Mouse (Mus musculus) gastrocnemius, adult 18-20 months (tissue): ENCODE results near the gene Dhcr7. TPM values are rescaled to one million over a fixed set of nuclear protein-coding genes. Genes with fewer than 3 reads are reported as not detected.

Experiments used
- DNase-seq: peaks from one replicate; pipeline ENCODE4 v3.0.0; 2021; ENCODE audit warnings: low spot score
- long read RNA-seq, 2 experiments: library from polyadenylated mRNA; stranded (forward); transcript quantifications; one replicate each; pipeline ENCODE4 v2.0.0; 2021
- total RNA-seq, 2 experiments: library from RNA; stranded (reverse); gene quantifications; 2 replicates each; pipeline ENCODE4 v1.2.3; 2021

Gene Dhcr7
- total RNA-seq: 1 to 10 TPM; 3.7 to 4.0 TPM
- long read RNA-seq, experiment 1, partial matches to known transcripts: 5 of 6 reads
- long read RNA-seq, experiment 1, other reads (novel, unspliced or antisense): 0 of 6 reads
- long read RNA-seq, experiment 2, partial matches to known transcripts: 1 of 2 reads
- long read RNA-seq, experiment 2, other reads (novel, unspliced or antisense): 0 of 2 reads

- DNase-seq: peak; percentile 99
Measured at GRCm38 (mm10) chr7:143822375-143823265, at the start of gene Dhcr7, which contains the start of gene Nadsyn1. Dhcr7 (plus strand) TSS chr7:143823145. Nadsyn1 (minus strand) TSS chr7:143822849.

- no peak for DNase-seq
Measured at GRCm38 (mm10) chr7:143776137-143776536, 46.8 kb upstream of the Dhcr7 start.

- DNase-seq: peak; percentile 38
Measured at GRCm38 (mm10) chr7:143777375-143777774, 45.6 kb upstream of the Dhcr7 start.

- DNase-seq: no peak
Measured at GRCm38 (mm10) chr7:143783378-143783995, 39.5 kb upstream of the Dhcr7 start.

GRCm38 (mm10) chr7:143783996-143784829 is 38.7 kb upstream of the Dhcr7 start, which contains the start of gene Mrgpre:
Mrgpre (minus strand) TSS chr7:143784500.
- DNase-seq: peak; percentile 85

- no peak for DNase-seq
Measured at GRCm38 (mm10) chr7:143792336-143792985, 30.5 kb upstream of the Dhcr7 start.

- no peak for DNase-seq
Measured at GRCm38 (mm10) chr7:143793121-143793520, 29.8 kb upstream of the Dhcr7 start.

- no peak for DNase-seq
Measured at GRCm38 (mm10) chr7:143798783-143799182, 24.2 kb upstream of the Dhcr7 start.

GRCm38 (mm10) chr7:143800770-143801169 is 22.2 kb upstream of the Dhcr7 start:
- no peak for DNase-seq

- DNase-seq: no peak
Measured at GRCm38 (mm10) chr7:143801195-143802065, 21.5 kb upstream of the Dhcr7 start.

GRCm38 (mm10) chr7:143805199-143805624 is 17.7 kb upstream of the Dhcr7 start:
- no peak for DNase-seq

- no peak for DNase-seq
Measured at GRCm38 (mm10) chr7:143808909-143809308, 14.0 kb upstream of the Dhcr7 start.

- no peak for DNase-seq
Measured at GRCm38 (mm10) chr7:143819201-143819600, 3.7 kb upstream of the Dhcr7 start.

GRCm38 (mm10) chr7:143821241-143821640 is 1.7 kb upstream of the Dhcr7 start:
- no peak for DNase-seq

- no peak for DNase-seq
Measured at GRCm38 (mm10) chr7:143823266-143823605, 291 bp downstream of the Dhcr7 start.

- no peak for DNase-seq
Measured at GRCm38 (mm10) chr7:143826985-143827384, 4.0 kb downstream of the Dhcr7 start.

- DNase-seq: peak; percentile 96
Measured at GRCm38 (mm10) chr7:143829504-143830331, 6.8 kb downstream of the Dhcr7 start.

GRCm38 (mm10) chr7:143830399-143830798 is 7.5 kb downstream of the Dhcr7 start:
- DNase-seq: no peak

- DNase-seq: no peak
Measured at GRCm38 (mm10) chr7:143832196-143832595, 9.3 kb downstream of the Dhcr7 start.
